Mouse (Mus musculus) small intestine, adult 2 months (tissue): ENCODE measurements around the gene Ccdc102a. TPM values are rescaled to one million over a fixed set of nuclear protein-coding genes. Genes with fewer than 3 reads are reported as not detected.

Experiments used
- H3K27ac ChIP-seq: fragments of 200-500 bp; 2 replicates; pipeline ENCODE4 v1.5.1; 2012; ENCODE audit warnings: low read depth, low read length, control low read depth, inconsistent platforms; ENCODE audit not compliant: insufficient read depth
- H3K27me3 ChIP-seq: fragments of 200-500 bp; 2 replicates; pipeline ENCODE4 v1.6.1; 2012; ENCODE audit warnings: mild to moderate bottlenecking, moderate library complexity, low read length, inconsistent platforms; ENCODE audit not compliant: control insufficient read depth, insufficient read depth
- H3K36me3 ChIP-seq: fragments of 200-500 bp; 2 replicates; pipeline ENCODE4 v1.6.1; 2012; ENCODE audit warnings: mild to moderate bottlenecking, low read length, control low read depth, inconsistent platforms; ENCODE audit not compliant: control insufficient read depth, insufficient read depth
- H3K4me1 ChIP-seq: fragments of 200-500 bp; 2 replicates; pipeline ENCODE4 v1.6.1; 2012; ENCODE audit warnings: low read length, inconsistent platforms, mixed read lengths; ENCODE audit not compliant: control insufficient read depth, insufficient read depth, insufficient read length
- H3K4me3 ChIP-seq: fragments of 200-500 bp; 2 replicates; pipeline ENCODE4 v1.5.1; 2012; ENCODE audit warnings: low read depth, mild to moderate bottlenecking, control low read depth, inconsistent platforms, low read length, moderate library complexity
- CTCF ChIP-seq: fragments of 200-500 bp; IDR thresholded peaks from 2 replicates; pipeline ENCODE4 v1.5.1; 2012; ENCODE audit warnings: low read depth, mild to moderate bottlenecking, control low read depth, inconsistent platforms, low read length, moderate library complexity, mixed read lengths; ENCODE audit not compliant: insufficient replicate concordance, insufficient read length; ENCODE audit errors: extremely low read depth
- POLR2A ChIP-seq: fragments of 200-500 bp; IDR thresholded peaks from 2 replicates; pipeline ENCODE4 v1.6.1; 2012; ENCODE audit warnings: low read depth, mild to moderate bottlenecking, control low read depth, inconsistent platforms, low read length, moderate library complexity
- WGBS: fragments of 180-500 bp; shearing (Covaris S2); methylation state at CpG from one replicate; pipeline ENCODE4 v1.1.7; 2018; 5-methylcytosine and 5-hydroxymethylcytosine counted together
- polyA plus RNA-seq: library from polyadenylated mRNA; depleted of rRNA; stranded (reverse); fragments of >200 nt; gene quantifications from 2 replicates; pipeline ENCODE4 v1.2.3, GENCODE M21; 2012; rRNA removed

The Ccdc102a gene
- polyA plus RNA-seq: 8.1 TPM in 2 replicates

GRCm38 (mm10) chr8:94917851-94918495 is at the start of gene Ccdc102a:
Gene Ccdc102a (minus strand): TSS chr8:94918098.
- H3K27me3 ChIP-seq: peaks cover 11% of the 10 kb centered on the region
- peak within 1 kb of the TSS; percentile 66 for H3K27ac ChIP-seq
- TF ChIP-seq POLR2A (0 out of 2 replicates have a peak, but pooled peaks have one; percentile 18), CTCF (no peak)
- no peaks in the 10 kb centered on the region for H3K36me3 ChIP-seq
- WGBS: 4% methylated on average over 45 of the region's 51 CpGs
- peaks cover 13% of the 10 kb centered on the region for H3K4me1 ChIP-seq
- peak within 1 kb of the TSS; percentile 76 for H3K4me3 ChIP-seq

- H3K4me3 ChIP-seq: no peak overlapping the region
- no peaks in the 10 kb centered on the region for H3K36me3 ChIP-seq
- no peak for TF ChIP-seq POLR2A
- no peak for TF ChIP-seq CTCF
- WGBS: 30% methylated on average over 3 of the region's 3 CpGs
- H3K27ac ChIP-seq: peak overlapping the region; percentile 96
- H3K4me1 ChIP-seq: peaks cover 9% of the 10 kb centered on the region; the same call in 1 of the 2 replicates
- no peaks in the 10 kb centered on the region for H3K27me3 ChIP-seq
Measured at GRCm38 (mm10) chr8:94967554-94967953, 49.7 kb upstream of the Ccdc102a start.

- Histone ChIP-seq H3K36me3 (no peaks in the 10 kb centered on the region), H3K27ac (peak overlapping the region; percentile 96), H3K4me1 (peaks cover 9% of the 10 kb centered on the region; the same call in 1 of the 2 replicates), H3K4me3 (no peak overlapping the region), H3K27me3 (no peaks in the 10 kb centered on the region)
- TF ChIP-seq POLR2A (no peak), CTCF (no peak)
- WGBS: 15% methylated on average over 4 of the region's 4 CpGs
Measured at GRCm38 (mm10) chr8:94967071-94967470, 49.2 kb upstream of the Ccdc102a start.

- Histone ChIP-seq H3K27me3 (no peaks in the 10 kb centered on the region), H3K4me3 (no peak overlapping the region), H3K36me3 (no peaks in the 10 kb centered on the region), H3K27ac (peak overlapping the region; percentile 96), H3K4me1 (peaks cover 9% of the 10 kb centered on the region; the same call in 1 of the 2 replicates)
- 7% methylated on average over 7 of the region's 7 CpGs for WGBS
- TF ChIP-seq CTCF (no peak), POLR2A (no peak)
Measured at GRCm38 (mm10) chr8:94966578-94966977, 48.7 kb upstream of the Ccdc102a start.

DNA sequence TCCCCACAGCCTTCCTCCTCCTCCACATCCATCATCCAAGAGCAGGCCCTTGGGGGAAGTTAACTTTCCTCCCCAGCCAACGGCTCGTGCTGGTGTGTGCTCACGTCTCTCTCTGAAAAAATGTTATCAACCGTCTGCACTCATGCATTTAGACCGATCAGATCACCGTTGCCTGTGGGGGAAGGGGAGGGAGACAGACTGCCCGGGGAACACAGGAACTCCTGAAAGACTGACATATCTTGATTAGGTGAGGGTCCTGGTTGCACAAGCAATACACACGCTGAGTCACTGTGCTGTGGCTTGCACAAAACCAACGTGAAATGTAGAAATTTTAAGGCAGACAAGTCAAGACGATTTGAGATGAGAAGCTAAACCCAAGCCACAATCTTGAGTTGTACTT is 46.9 kb upstream of the Ccdc102a start:
- no peak for TF ChIP-seq CTCF
- Histone ChIP-seq H3K36me3 (no peaks in the 10 kb centered on the region), H3K27me3 (no peaks in the 10 kb centered on the region), H3K4me3 (no peak overlapping the region), H3K27ac (no peak overlapping the region), H3K4me1 (peaks cover 9% of the 10 kb centered on the region; the same call in 1 of the 2 replicates)
- 36% methylated on average over 10 of the region's 10 CpGs for WGBS

DNA sequence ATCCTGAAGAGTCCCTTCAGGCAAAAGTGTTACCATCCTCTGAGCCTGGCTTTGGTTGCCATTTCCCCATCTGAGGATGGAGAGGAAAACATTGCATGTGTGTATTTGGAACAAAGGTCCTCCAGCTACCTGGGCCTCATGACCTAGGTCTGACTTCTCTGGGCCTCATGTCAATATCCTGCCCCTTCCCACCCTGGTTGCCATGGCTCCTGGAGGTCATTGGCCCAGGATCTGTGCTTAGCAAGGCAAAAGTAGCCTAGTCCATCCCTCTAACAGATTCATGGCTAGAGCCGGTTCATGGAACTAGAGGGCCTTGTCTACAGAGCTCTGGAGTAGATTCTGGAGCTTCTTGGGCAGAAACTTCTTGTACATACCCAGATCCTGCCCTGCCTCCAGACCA is 44.3 kb upstream of the Ccdc102a start:
- no peaks in the 10 kb centered on the region for H3K27me3 ChIP-seq
- TF ChIP-seq CTCF: no peak
- TF ChIP-seq POLR2A: no peak
- 82% methylated on average over 1 of the region's 1 CpGs for WGBS

GRCm38 (mm10) chr8:94956078-94956574 is 38.2 kb upstream of the Ccdc102a start:
- TF ChIP-seq CTCF: no peak
- TF ChIP-seq POLR2A: no peak
- Histone ChIP-seq H3K36me3 (no peaks in the 10 kb centered on the region), H3K4me3 (no peak overlapping the region), H3K4me1 (peaks cover 5% of the 10 kb centered on the region; the same call in 1 of the 2 replicates), H3K27me3 (no peaks in the 10 kb centered on the region), H3K27ac (no peak overlapping the region)
- 75% methylated on average over 1 of the region's 1 CpGs for WGBS

More for the DNA sequence above, 44.3 kb upstream of the Ccdc102a start:
- Histone ChIP-seq H3K4me3 (no peak overlapping the region), H3K27ac (no peak overlapping the region), H3K36me3 (no peaks in the 10 kb centered on the region), H3K4me1 (peaks cover 4% of the 10 kb centered on the region; the same call in 1 of the 2 replicates)
